Mouse (Mus musculus): ENCODE measurements around the gene Sft2d1. TPM values are rescaled to one million over a fixed set of nuclear protein-coding genes. Genes with fewer than 3 reads are reported as not detected.

Gene Sft2d1
- polyA plus RNA-seq, 1 experiment from 2014 or later: 177 TPM

GRCm38 (mm10) chr17:8361281-8362103, 50.6 kb downstream of the Sft2d1 start:
- H3K9ac ChIP-seq (replicated peaks; ENCODE audit: low read length): no peak overlapping the region
- ATAC-seq (ENCODE audit: low FRiP score, low TSS enrichment): no peak
- no peaks in the 10 kb centered on the region for H3K9me3 ChIP-seq (ENCODE audit: control insufficient read depth, low read length)
- H3K4me2 ChIP-seq (ENCODE audit: low read length): no peak overlapping the region
- no peak overlapping the region for H3K4me3 ChIP-seq (replicated peaks; ENCODE audit: low read depth, low read length)
- H3K4me1 ChIP-seq (ENCODE audit: control insufficient read depth, insufficient read depth, low read length): peaks cover 15% of the 10 kb centered on the region
- H3K27ac ChIP-seq (replicated peaks; ENCODE audit: low read depth, low read length): peak overlapping the region; percentile 52; the same call in 1 of the 2 replicates
- 52% methylated on average over 10 of the region's 10 CpGs for WGBS
- peak; percentile 67 for DNase-seq
- no peaks in the 10 kb centered on the region for H3K36me3 ChIP-seq (ENCODE audit: control insufficient read depth, insufficient read depth, low read length)
- no peaks in the 10 kb centered on the region for H3K27me3 ChIP-seq (ENCODE audit: control insufficient read depth, insufficient read depth, low read length)

GRCm38 (mm10) chr17:8367514-8368480, 56.9 kb downstream of the Sft2d1 start:
- no peaks in the 10 kb centered on the region for H3K36me3 ChIP-seq (ENCODE audit: control insufficient read depth, insufficient read depth, low read length)
- peak overlapping the region; percentile 45 for H3K4me2 ChIP-seq (ENCODE audit: low read length)
- peak overlapping the region; percentile 98 for H3K27ac ChIP-seq (replicated peaks; ENCODE audit: low read depth, low read length)
- H3K4me3 ChIP-seq (replicated peaks; ENCODE audit: low read depth, low read length): peak overlapping the region; percentile 11; the same call in 1 of the 2 replicates
- DNase-seq (peak; percentile 81), ATAC-seq (ENCODE audit: low FRiP score, low TSS enrichment) (peak; percentile 70)
- H3K9me3 ChIP-seq (ENCODE audit: control insufficient read depth, low read length): no peaks in the 10 kb centered on the region
- 5% methylated on average over 20 of the region's 20 CpGs for WGBS
- peaks cover 57% of the 10 kb centered on the region for H3K4me1 ChIP-seq (ENCODE audit: control insufficient read depth, insufficient read depth, low read length)
- H3K27me3 ChIP-seq (ENCODE audit: control insufficient read depth, insufficient read depth, low read length): no peaks in the 10 kb centered on the region
- peak overlapping the region; percentile 43 for H3K9ac ChIP-seq (replicated peaks; ENCODE audit: low read length)

- Histone ChIP-seq H3K36me3 (ENCODE audit: control insufficient read depth, insufficient read depth, low read length) (no peaks in the 10 kb centered on the region), H3K4me2 (ENCODE audit: low read length) (peak overlapping the region; percentile 45), H3K9me3 (ENCODE audit: control insufficient read depth, low read length) (no peaks in the 10 kb centered on the region), H3K27ac (replicated peaks; ENCODE audit: low read depth, low read length) (peak overlapping the region; percentile 98), H3K9ac (replicated peaks; ENCODE audit: low read length) (peak overlapping the region; percentile 46; the same call in 1 of the 2 replicates), H3K4me1 (ENCODE audit: control insufficient read depth, insufficient read depth, low read length) (peaks cover 64% of the 10 kb centered on the region), H3K4me3 (replicated peaks; ENCODE audit: low read depth, low read length) (no peak overlapping the region; the same call in 1 of the 2 replicates), H3K27me3 (ENCODE audit: control insufficient read depth, insufficient read depth, low read length) (no peaks in the 10 kb centered on the region)
- ATAC-seq (ENCODE audit: low FRiP score, low TSS enrichment) (peak; percentile 82), DNase-seq (peak; percentile 96)
- under 1% methylated on average over 8 of the region's 8 CpGs for WGBS
Measured at GRCm38 (mm10) chr17:8368570-8368969, 57.7 kb downstream of the Sft2d1 start.

- peaks cover 64% of the 10 kb centered on the region for H3K4me1 ChIP-seq (ENCODE audit: control insufficient read depth, insufficient read depth, low read length)
- H3K9me3 ChIP-seq (ENCODE audit: control insufficient read depth, low read length): no peaks in the 10 kb centered on the region
- ATAC-seq (ENCODE audit: low FRiP score, low TSS enrichment) (no peak), DNase-seq (peak; percentile 67)
- H3K4me2 ChIP-seq (ENCODE audit: low read length): peak overlapping the region; percentile 45
- 0 out of 2 replicates have a peak overlapping the region, but pooled peaks have one; percentile 46 for H3K9ac ChIP-seq (replicated peaks; ENCODE audit: low read length)
- no peak overlapping the region; the same call in 1 of the 2 replicates for H3K4me3 ChIP-seq (replicated peaks; ENCODE audit: low read depth, low read length)
- H3K27me3 ChIP-seq (ENCODE audit: control insufficient read depth, insufficient read depth, low read length): no peaks in the 10 kb centered on the region
- H3K36me3 ChIP-seq (ENCODE audit: control insufficient read depth, insufficient read depth, low read length): no peaks in the 10 kb centered on the region
- 19% methylated on average over 2 of the region's 2 CpGs for WGBS
- peak overlapping the region; percentile 98 for H3K27ac ChIP-seq (replicated peaks; ENCODE audit: low read depth, low read length)
Measured at GRCm38 (mm10) chr17:8369171-8369570, 58.3 kb downstream of the Sft2d1 start.

GRCm38 (mm10) chr17:8370634-8371229, 59.8 kb downstream of the Sft2d1 start:
- Histone ChIP-seq H3K9me3 (ENCODE audit: control insufficient read depth, low read length) (no peaks in the 10 kb centered on the region), H3K4me3 (replicated peaks; ENCODE audit: low read depth, low read length) (no peak overlapping the region), H3K27me3 (ENCODE audit: control insufficient read depth, insufficient read depth, low read length) (no peaks in the 10 kb centered on the region), H3K36me3 (ENCODE audit: control insufficient read depth, insufficient read depth, low read length) (no peaks in the 10 kb centered on the region), H3K4me1 (ENCODE audit: control insufficient read depth, insufficient read depth, low read length) (peaks cover 66% of the 10 kb centered on the region), H3K27ac (replicated peaks; ENCODE audit: low read depth, low read length) (peak overlapping the region; percentile 98), H3K9ac (replicated peaks; ENCODE audit: low read length) (peak overlapping the region; percentile 50; the same call in 1 of the 2 replicates), H3K4me2 (ENCODE audit: low read length) (peak overlapping the region; percentile 65)
- ATAC-seq (ENCODE audit: low FRiP score, low TSS enrichment) (no peak), DNase-seq (peak; percentile 79)
- 16% methylated on average over 13 of the region's 13 CpGs for WGBS

- Histone ChIP-seq H3K36me3 (ENCODE audit: control insufficient read depth, insufficient read depth, low read length) (no peaks in the 10 kb centered on the region), H3K4me1 (ENCODE audit: control insufficient read depth, insufficient read depth, low read length) (peaks cover 62% of the 10 kb centered on the region), H3K4me3 (replicated peaks; ENCODE audit: low read depth, low read length) (peak overlapping the region; percentile 32), H3K9me3 (ENCODE audit: control insufficient read depth, low read length) (no peaks in the 10 kb centered on the region), H3K27ac (replicated peaks; ENCODE audit: low read depth, low read length) (peak overlapping the region; percentile 98), H3K9ac (replicated peaks; ENCODE audit: low read length) (peak overlapping the region; percentile 60), H3K4me2 (ENCODE audit: low read length) (peak overlapping the region; percentile 65), H3K27me3 (ENCODE audit: control insufficient read depth, insufficient read depth, low read length) (no peaks in the 10 kb centered on the region)
- ATAC-seq (ENCODE audit: low FRiP score, low TSS enrichment) (peak; percentile 82), DNase-seq (peak; percentile 94)
- 0% methylated on average over 7 of the region's 7 CpGs for WGBS
Measured at GRCm38 (mm10) chr17:8371834-8372233, 60.9 kb downstream of the Sft2d1 start.

- H3K36me3 ChIP-seq (ENCODE audit: control insufficient read depth, insufficient read depth, low read length): no peaks in the 10 kb centered on the region
- H3K9ac ChIP-seq (replicated peaks; ENCODE audit: low read length): peak overlapping the region; percentile 60
- ATAC-seq (ENCODE audit: low FRiP score, low TSS enrichment): no peak
- H3K4me2 ChIP-seq (ENCODE audit: low read length): peak overlapping the region; percentile 65
- no peaks in the 10 kb centered on the region for H3K27me3 ChIP-seq (ENCODE audit: control insufficient read depth, insufficient read depth, low read length)
- H3K27ac ChIP-seq (replicated peaks; ENCODE audit: low read depth, low read length): peak overlapping the region; percentile 98
- DNase-seq: peak; percentile 91
- H3K4me3 ChIP-seq (replicated peaks; ENCODE audit: low read depth, low read length): peak overlapping the region; percentile 32
- under 1% methylated on average over 18 of the region's 18 CpGs for WGBS
- H3K4me1 ChIP-seq (ENCODE audit: control insufficient read depth, insufficient read depth, low read length): peaks cover 56% of the 10 kb centered on the region
- no peaks in the 10 kb centered on the region for H3K9me3 ChIP-seq (ENCODE audit: control insufficient read depth, low read length)
Measured at GRCm38 (mm10) chr17:8372286-8373046, 61.6 kb downstream of the Sft2d1 start.
